Mouse (Mus musculus): ENCODE data around the gene Cxcl14.

Cxcl14 gene

DNA sequence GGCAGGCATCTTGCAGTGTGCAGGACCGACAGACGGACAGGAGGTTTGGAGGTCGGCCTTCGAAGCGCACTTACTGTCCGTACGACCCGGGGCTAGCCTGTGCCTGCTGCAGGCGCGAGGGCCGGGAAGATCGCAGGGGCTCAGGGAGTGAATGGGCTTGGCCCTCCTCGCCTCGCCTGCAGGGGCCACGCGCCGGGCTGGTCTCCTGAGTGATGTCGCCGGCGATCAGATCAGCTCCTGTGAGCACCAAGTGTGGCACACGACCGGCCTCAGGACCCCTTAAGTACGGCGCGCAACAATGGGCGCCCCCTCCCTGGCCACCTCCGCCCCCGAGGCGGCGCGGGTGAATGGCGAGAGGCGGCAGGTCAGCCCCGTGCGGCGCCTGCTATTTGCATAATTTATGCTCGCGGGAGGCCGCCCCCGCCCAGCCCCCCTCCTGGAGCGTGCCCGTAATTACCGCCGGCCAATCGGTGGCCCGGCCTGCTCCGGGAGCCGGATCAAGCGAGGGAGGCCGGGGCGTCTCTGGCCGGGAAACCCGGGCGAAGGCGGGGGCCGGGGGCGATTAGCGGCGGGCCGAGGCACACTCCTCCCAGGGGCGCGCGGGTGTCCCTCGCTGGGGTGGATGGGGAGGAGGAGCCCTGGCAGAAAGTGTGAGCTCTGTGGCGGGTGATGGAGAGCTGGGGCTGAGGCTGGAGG lies 44.3 kb downstream of the Cxcl14 start, which contains the start of gene Neurog1:
TSS of gene Neurog1 (minus strand) at position 240 of the 696 bp plus-strand sequence.
- no peak for DNase-seq (ENCODE audit: low read depth, low spot score)

DNA sequence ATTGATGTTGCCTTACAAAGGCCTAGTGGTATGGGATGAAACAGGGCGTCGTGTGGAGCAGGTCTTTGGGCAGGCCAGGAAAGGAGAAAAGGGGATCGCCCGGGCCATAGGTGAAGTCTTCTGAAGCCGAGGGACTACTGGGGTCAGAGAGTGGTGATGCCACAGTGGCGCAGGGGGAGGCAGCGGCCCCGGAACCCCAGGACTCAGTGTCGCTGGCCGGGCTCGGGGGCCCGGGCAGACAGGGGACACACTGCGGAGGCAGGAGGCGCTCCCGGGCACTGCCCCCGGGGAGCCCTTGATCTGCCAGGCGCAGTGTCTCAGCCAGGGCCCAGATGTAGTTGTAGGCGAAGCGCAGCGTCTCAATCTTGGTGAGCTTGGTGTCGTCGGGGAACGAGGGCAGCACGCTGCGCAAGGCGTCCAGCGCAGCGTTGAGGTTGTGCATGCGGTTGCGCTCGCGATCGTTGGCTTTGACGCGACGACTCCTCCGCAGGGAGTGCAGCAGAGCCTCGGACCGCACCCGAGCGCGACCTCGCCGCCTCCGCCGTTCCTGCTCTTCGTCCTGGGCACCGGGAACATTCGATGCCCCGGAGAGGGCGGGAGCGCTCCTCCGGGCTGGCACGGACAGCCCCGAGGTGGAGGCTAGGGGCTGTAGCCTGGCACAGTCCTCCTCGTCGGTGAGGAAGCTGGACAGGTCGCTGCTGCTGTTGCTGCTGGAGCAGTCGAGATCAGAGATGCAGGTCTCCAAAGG lies 45.0 kb downstream of the Cxcl14 start:
- no peak for DNase-seq (ENCODE audit: low read depth, low spot score)

DNA sequence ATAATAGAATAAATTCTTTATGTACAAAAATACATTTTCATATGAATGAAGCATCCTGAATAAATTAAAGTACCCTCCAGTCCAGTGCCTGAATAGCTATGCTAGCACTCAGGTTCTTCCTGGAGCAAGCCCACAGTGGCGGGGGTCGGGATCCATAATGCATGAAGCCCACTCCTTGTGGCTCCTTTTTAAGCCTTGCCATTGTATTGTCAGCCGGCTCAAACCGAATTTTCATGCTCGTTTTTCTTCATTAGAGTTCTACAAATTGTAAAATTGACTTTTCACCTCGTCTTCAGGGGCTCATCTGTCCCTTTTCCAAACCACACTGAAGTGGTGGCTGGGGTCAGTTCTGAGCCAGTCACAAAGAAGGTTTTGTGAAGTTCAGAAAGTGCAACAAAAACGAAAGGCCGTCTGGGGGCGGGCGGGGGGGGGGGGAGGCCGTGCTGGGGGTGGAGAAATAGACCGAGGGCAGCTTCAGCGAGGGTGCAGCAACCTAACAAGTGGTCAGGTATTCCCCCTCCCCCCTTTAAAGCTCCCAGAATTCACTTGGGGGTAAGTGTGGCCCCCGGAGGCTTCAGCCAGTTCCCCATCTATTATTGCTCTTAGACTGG lies 45.7 kb downstream of the Cxcl14 start:
- no peak for DNase-seq (ENCODE audit: low read depth, low spot score)

DNA sequence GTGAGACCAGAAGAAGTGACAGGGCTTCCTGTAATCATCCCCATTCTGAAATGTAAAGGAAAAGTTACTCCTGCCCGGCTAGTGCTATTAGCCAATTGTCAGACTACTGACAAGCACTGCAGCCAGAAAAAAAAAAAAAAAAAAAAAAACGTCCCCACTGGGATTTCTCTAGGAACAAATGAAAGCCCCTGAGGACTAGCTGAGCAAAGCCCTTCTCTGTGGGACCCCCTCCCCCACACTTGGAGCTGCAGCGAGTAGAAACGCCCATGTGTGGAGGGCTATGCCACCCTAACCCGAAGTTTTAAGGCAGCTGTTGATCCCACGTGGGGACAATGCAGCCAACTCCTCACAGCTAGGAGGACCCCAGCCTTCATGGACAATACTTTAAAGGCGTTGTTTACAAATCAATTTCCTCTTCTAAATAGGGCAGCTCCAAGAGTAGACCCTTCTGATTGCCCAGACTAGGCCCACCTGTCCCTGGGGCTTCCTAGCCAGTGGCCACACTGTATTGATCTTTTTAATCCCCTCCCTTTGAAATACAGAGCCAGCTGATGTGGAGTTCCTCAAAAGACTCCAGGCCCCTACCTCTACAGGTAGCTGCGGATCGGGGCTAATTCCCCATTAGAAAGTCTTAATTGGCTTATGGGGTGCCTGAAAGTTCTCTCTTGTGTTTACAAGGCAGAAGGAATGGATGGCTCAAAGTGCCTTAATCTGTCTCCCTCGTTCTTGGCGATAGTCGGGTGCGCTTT lies 46.6 kb downstream of the Cxcl14 start:
- no peak for DNase-seq (ENCODE audit: low read depth, low spot score)

DNA sequence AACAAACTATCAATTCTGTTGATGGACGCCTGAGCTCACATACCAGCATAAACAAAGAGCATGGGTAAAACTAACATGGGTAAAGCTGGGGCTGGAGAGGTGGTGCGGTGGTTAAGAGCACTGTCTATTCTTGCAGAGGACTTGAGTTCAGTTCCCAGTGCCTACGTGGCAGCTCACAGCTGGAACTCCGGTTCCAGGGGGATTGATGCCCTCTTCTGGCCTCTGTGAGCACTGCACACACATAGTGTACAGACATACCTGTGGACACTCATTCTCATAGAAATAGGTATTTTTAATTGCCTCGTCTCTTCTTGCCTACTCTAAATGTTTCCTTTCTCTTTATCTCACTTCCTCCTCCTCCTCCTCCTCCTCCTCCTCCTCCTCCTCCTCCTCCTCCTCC lies 53.2 kb downstream of the Cxcl14 start:
- DNase-seq (ENCODE audit: low read depth, low spot score), result no peak

DNA sequence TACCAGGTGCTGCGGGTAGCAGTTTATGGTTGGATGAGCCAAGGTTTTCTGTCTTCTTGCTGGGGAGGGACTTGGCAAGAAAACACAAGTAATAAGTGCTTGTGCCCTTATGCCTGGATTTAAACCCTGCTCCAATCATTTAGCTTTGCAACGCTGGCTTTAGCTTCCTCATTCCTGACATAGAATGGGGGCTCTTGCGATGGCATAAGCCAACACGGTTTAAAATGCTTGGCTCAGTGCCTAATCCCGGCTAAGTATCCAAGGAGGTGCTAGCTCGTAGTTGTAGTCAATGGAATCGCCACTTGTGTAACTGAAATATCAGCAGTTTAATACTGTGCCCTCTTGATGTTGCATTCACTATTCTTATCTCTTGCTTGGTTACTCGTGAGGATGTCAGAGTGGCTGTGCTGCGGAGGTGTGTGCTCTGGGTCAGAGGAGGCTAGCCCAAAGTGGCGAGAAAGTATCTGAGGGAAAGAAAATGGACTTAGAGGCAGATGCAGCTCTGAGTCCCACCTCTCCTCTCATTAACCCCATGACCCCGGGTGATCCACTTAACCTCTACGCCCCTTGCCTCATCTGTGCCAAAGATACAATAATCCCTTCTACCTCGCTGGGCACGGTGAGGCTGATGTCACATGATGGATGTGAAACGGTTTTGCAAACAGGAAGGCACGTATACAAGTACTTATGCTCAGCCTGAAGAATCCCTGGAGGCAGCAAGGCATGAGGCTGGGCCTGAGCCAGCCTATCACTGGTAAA lies 56.2 kb downstream of the Cxcl14 start:
- DNase-seq (ENCODE audit: low read depth, low spot score), result no peak
